Mouse (Mus musculus): ENCODE measurements around the gene Bdp1. TPM values are rescaled to one million over a fixed set of nuclear protein-coding genes. Genes with fewer than 3 reads are reported as not detected.
A peak's percentile ranks its signal among the peaks of the same experiment; 100 is the strongest.

The Bdp1 gene
- total and polyA plus RNA-seq, 3 experiments = 6.2 to 103 (median 59.3) TPM

GRCm38 (mm10) chr13:100005911-100006496, 97.9 kb downstream of the Bdp1 start:
- Histone ChIP-seq H3K9me3 (replicated peaks) (no peaks in the 10 kb centered on the region), H3K36me3 (replicated peaks) (no peaks in the 10 kb centered on the region), H3K27me3 (ENCODE audit: insufficient read depth, low read length) (no peaks in the 10 kb centered on the region), H3K4me3 (ENCODE audit: low read depth, low read length) (no peak overlapping the region), H3K4me1 (ENCODE audit: insufficient read depth, low read depth, low read length) (no peaks in the 10 kb centered on the region; the same call in 1 of the 2 replicates)
- ATAC-seq (ENCODE audit: extremely low read depth, insufficient number of reproducible peaks, low FRiP score, poor library complexity, severe bottlenecking) (no peak), DNase-seq (ENCODE audit: low spot score) (no peak)
- TF ChIP-seq CTCF (IDR thresholded peaks at IDR 0.05; ENCODE audit: low read depth, low read length) (no peak), GATA2 (IDR thresholded peaks at IDR 0.05; ENCODE audit: borderline replicate concordance, low read depth, low read length) (no peak), GATA1 (IDR thresholded peaks at IDR 0.05; ENCODE audit: borderline replicate concordance, low read length) (no peak), TAL1 (conservative IDR thresholded peaks at IDR 0.05; ENCODE audit: low read depth, low read length) (no peak), POLR2AphosphoS5 (IDR thresholded peaks at IDR 0.05; ENCODE audit: insufficient replicate concordance, low read depth, low read length) (no peak)

GRCm38 (mm10) chr13:100001790-100002196, 102.1 kb downstream of the Bdp1 start:
- Histone ChIP-seq H3K9me3 (replicated peaks) (no peaks in the 10 kb centered on the region), H3K27me3 (ENCODE audit: insufficient read depth, low read length) (no peaks in the 10 kb centered on the region), H3K4me3 (ENCODE audit: low read depth, low read length) (no peak overlapping the region), H3K36me3 (replicated peaks) (no peaks in the 10 kb centered on the region), H3K4me1 (ENCODE audit: insufficient read depth, low read depth, low read length) (no peaks in the 10 kb centered on the region; the same call in 1 of the 2 replicates)
- TF ChIP-seq GATA1 (IDR thresholded peaks at IDR 0.05; ENCODE audit: borderline replicate concordance, low read length) (no peak), TAL1 (conservative IDR thresholded peaks at IDR 0.05; ENCODE audit: low read depth, low read length) (no peak), CTCF (IDR thresholded peaks at IDR 0.05; ENCODE audit: low read depth, low read length) (peak; percentile 76), GATA2 (IDR thresholded peaks at IDR 0.05; ENCODE audit: borderline replicate concordance, low read depth, low read length) (no peak), POLR2AphosphoS5 (IDR thresholded peaks at IDR 0.05; ENCODE audit: insufficient replicate concordance, low read depth, low read length) (no peak)
- peak; percentile 75 for ATAC-seq (ENCODE audit: extremely low read depth, insufficient number of reproducible peaks, low FRiP score, poor library complexity, severe bottlenecking)
- DNase-seq (ENCODE audit: low spot score) = peak; percentile 27

GRCm38 (mm10) chr13:99999078-99999477, 104.8 kb downstream of the Bdp1 start:
- Histone ChIP-seq H3K36me3 (replicated peaks) (no peaks in the 10 kb centered on the region), H3K27me3 (ENCODE audit: insufficient read depth, low read length) (no peaks in the 10 kb centered on the region), H3K9me3 (replicated peaks) (no peaks in the 10 kb centered on the region), H3K4me1 (ENCODE audit: insufficient read depth, low read depth, low read length) (no peaks in the 10 kb centered on the region; the same call in 1 of the 2 replicates), H3K4me3 (ENCODE audit: low read depth, low read length) (no peak overlapping the region)
- no peak for DNase-seq (ENCODE audit: low spot score)
- TF ChIP-seq TAL1 (conservative IDR thresholded peaks at IDR 0.05; ENCODE audit: low read depth, low read length) = no peak
- TF ChIP-seq CTCF (IDR thresholded peaks at IDR 0.05; ENCODE audit: low read depth, low read length) = no peak
- TF ChIP-seq GATA2 (IDR thresholded peaks at IDR 0.05; ENCODE audit: borderline replicate concordance, low read depth, low read length) = no peak
- no peak for TF ChIP-seq POLR2AphosphoS5 (IDR thresholded peaks at IDR 0.05; ENCODE audit: insufficient replicate concordance, low read depth, low read length)
- no peak for TF ChIP-seq GATA1 (IDR thresholded peaks at IDR 0.05; ENCODE audit: borderline replicate concordance, low read length)
- ATAC-seq (ENCODE audit: extremely low read depth, insufficient number of reproducible peaks, low FRiP score, poor library complexity, severe bottlenecking) = no peak

- no peak for TF ChIP-seq TAL1 (conservative IDR thresholded peaks at IDR 0.05; ENCODE audit: low read depth, low read length)
- no peak for TF ChIP-seq GATA1 (IDR thresholded peaks at IDR 0.05; ENCODE audit: borderline replicate concordance, low read length)
- TF ChIP-seq GATA2 (IDR thresholded peaks at IDR 0.05; ENCODE audit: borderline replicate concordance, low read depth, low read length) = no peak
- TF ChIP-seq CTCF (IDR thresholded peaks at IDR 0.05; ENCODE audit: low read depth, low read length) = no peak
- TF ChIP-seq POLR2AphosphoS5 (IDR thresholded peaks at IDR 0.05; ENCODE audit: insufficient replicate concordance, low read depth, low read length) = no peak
- ATAC-seq (ENCODE audit: extremely low read depth, insufficient number of reproducible peaks, low FRiP score, poor library complexity, severe bottlenecking) (no peak), DNase-seq (ENCODE audit: low spot score) (no peak)
- H3K9me3 ChIP-seq (replicated peaks) = no peaks in the 10 kb centered on the region
- no peaks in the 10 kb centered on the region; the same call in 1 of the 2 replicates for H3K4me1 ChIP-seq (ENCODE audit: insufficient read depth, low read depth, low read length)
- no peaks in the 10 kb centered on the region for H3K27me3 ChIP-seq (ENCODE audit: insufficient read depth, low read length)
- H3K4me3 ChIP-seq (ENCODE audit: low read depth, low read length) = no peak overlapping the region
- no peaks in the 10 kb centered on the region for H3K36me3 ChIP-seq (replicated peaks)
These were observed 105.8 kb downstream of the Bdp1 start for GRCm38 (mm10) chr13:99998099-99998498.

GRCm38 (mm10) chr13:99989592-99989991, 114.3 kb downstream of the Bdp1 start:
- ATAC-seq (ENCODE audit: extremely low read depth, insufficient number of reproducible peaks, low FRiP score, poor library complexity, severe bottlenecking) = no peak
- TF ChIP-seq CTCF (IDR thresholded peaks at IDR 0.05; ENCODE audit: low read depth, low read length) (no peak), POLR2AphosphoS5 (IDR thresholded peaks at IDR 0.05; ENCODE audit: insufficient replicate concordance, low read depth, low read length) (no peak), GATA2 (IDR thresholded peaks at IDR 0.05; ENCODE audit: borderline replicate concordance, low read depth, low read length) (no peak), TAL1 (conservative IDR thresholded peaks at IDR 0.05; ENCODE audit: low read depth, low read length) (no peak)
- Histone ChIP-seq H3K36me3 (replicated peaks) (no peaks in the 10 kb centered on the region), H3K4me3 (ENCODE audit: low read depth, low read length) (no peak overlapping the region), H3K27me3 (ENCODE audit: insufficient read depth, low read length) (no peaks in the 10 kb centered on the region), H3K4me1 (ENCODE audit: insufficient read depth, low read depth, low read length) (no peaks in the 10 kb centered on the region), H3K9me3 (replicated peaks) (no peaks in the 10 kb centered on the region)
- no peak for DNase-seq (ENCODE audit: low spot score)

GRCm38 (mm10) chr13:99983320-99983719, 120.5 kb downstream of the Bdp1 start:
- no peaks in the 10 kb centered on the region for H3K4me1 ChIP-seq (ENCODE audit: insufficient read depth, low read depth, low read length)
- H3K36me3 ChIP-seq (replicated peaks) = no peaks in the 10 kb centered on the region
- no peak for DNase-seq (ENCODE audit: low spot score)
- H3K4me3 ChIP-seq (ENCODE audit: low read depth, low read length) = no peak overlapping the region
- H3K9me3 ChIP-seq (replicated peaks) = no peaks in the 10 kb centered on the region
- no peaks in the 10 kb centered on the region for H3K27me3 ChIP-seq (ENCODE audit: insufficient read depth, low read length)
- TF ChIP-seq CTCF (IDR thresholded peaks at IDR 0.05; ENCODE audit: low read depth, low read length) (no peak), GATA2 (IDR thresholded peaks at IDR 0.05; ENCODE audit: borderline replicate concordance, low read depth, low read length) (no peak), TAL1 (conservative IDR thresholded peaks at IDR 0.05; ENCODE audit: low read depth, low read length) (no peak), POLR2AphosphoS5 (IDR thresholded peaks at IDR 0.05; ENCODE audit: insufficient replicate concordance, low read depth, low read length) (no peak), GATA1 (IDR thresholded peaks at IDR 0.05; ENCODE audit: borderline replicate concordance, low read length) (no peak)
- no peak for ATAC-seq (ENCODE audit: extremely low read depth, insufficient number of reproducible peaks, low FRiP score, poor library complexity, severe bottlenecking)

All from G1E (cell line).